In the genomic region with DNA sequence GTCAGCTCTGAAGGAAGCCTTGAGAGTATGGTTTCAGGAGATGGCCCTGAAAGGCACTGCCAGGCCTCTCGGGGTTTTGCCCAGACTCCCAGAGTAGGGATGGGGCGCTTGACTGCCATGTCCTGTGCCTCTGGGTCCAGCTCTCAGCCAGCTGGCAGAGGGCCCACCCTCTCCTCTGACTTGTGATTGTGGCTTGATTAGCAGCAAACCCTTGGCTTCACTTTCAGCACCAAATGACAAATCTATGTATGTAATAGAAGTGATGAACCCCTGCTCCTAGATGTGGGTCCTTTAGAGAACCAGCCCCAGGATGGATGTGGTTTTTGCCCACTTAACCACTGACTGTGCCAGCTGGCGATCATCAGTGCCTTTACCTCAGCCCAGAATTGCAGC, we compare ENCODE assay signal across 29 mouse cellular contexts. TPM values are rescaled to one million over a fixed set of nuclear protein-coding genes. Genes with fewer than 3 reads are reported as not detected.
DNase-seq lines count a peak whose midpoint lies in the region; ATAC-seq and TF ChIP-seq lines count a peak whose summit lies in the region.
"Had no signal": no experiment of that assay in that cellular context is flagged by ENCODE, and none has a peak within 500 bp of the region (broad histone marks: within the 10 kb centered on the region; RNA-seq: fewer than 3 reads in every experiment).

No protein-coding gene starts in this region.

- no peaks in the 10 kb centered on the region for H3K27me3 ChIP-seq in cerebellum, adult 2 months (ENCODE audit: control insufficient read depth, insufficient read depth, low read length)
- H3K27me3 ChIP-seq in embryonic facial prominence, embryonic 10.5 days (replicated peaks; ENCODE audit: low read depth, poor library complexity, severe bottlenecking) = peaks cover 60% of the 10 kb centered on the region
- H3K27me3 ChIP-seq: CH12.LX had no signal

- H3K9me3 ChIP-seq in embryonic facial prominence, embryonic 10.5 days = no peaks in the 10 kb centered on the region
- H3K9me3 ChIP-seq: embryonic facial prominence, embryonic 13.5 days; forebrain, embryonic 13.5 days; heart, embryonic 13.5 days; hindbrain, embryonic 12.5 days; midbrain, embryonic 12.5 days; stomach, embryonic 15.5 days had no signal

- no peak overlapping the region for H3K4me3 ChIP-seq in cerebellum, adult 2 months (replicated peaks; ENCODE audit: insufficient read depth, low read depth, low read length)
- no peak overlapping the region for H3K4me3 ChIP-seq in embryonic facial prominence, embryonic 10.5 days
- H3K4me3 ChIP-seq: embryonic facial prominence, embryonic 13.5 days; erythroblast, embryonic 14.5 days; forebrain, embryonic 13.5 days; gastrocnemius, adult 2 months; heart, embryonic 13.5 days; hindbrain, embryonic 12.5 days; midbrain, embryonic 12.5 days; stomach, embryonic 15.5 days had no signal

- peaks cover 11% of the 10 kb centered on the region for H3K4me1 ChIP-seq in cerebellum, adult 2 months (ENCODE audit: control insufficient read depth, insufficient read depth, low read length)
- H3K4me1 ChIP-seq in embryonic facial prominence, embryonic 10.5 days = peaks cover 24% of the 10 kb centered on the region

- H3K27ac ChIP-seq in cerebellum, adult 2 months (ENCODE audit: insufficient read depth, low read length) = peak overlapping the region; percentile 95
- no peak overlapping the region for H3K27ac ChIP-seq in embryonic facial prominence, embryonic 10.5 days (replicated peaks)
- H3K27ac ChIP-seq: embryonic facial prominence, embryonic 13.5 days; forebrain, embryonic 13.5 days; gastrocnemius, adult 2 months; heart, embryonic 13.5 days; hindbrain, embryonic 12.5 days; kidney, postnatal 0 days; macrophage; midbrain, embryonic 12.5 days; stomach, embryonic 15.5 days had no signal

- TF ChIP-seq CTCF in cerebellum, adult 2 months (IDR thresholded peaks at IDR 0.05; ENCODE audit: borderline replicate concordance, insufficient read depth, low read depth, low read length) = no peak

- 22% methylated on average over 3 of the region's 3 CpGs for WGBS in cerebellum, adult 2 months
- 81% methylated on average over 3 of the region's 3 CpGs for WGBS in embryonic facial prominence, embryonic 10.5 days

- no peaks in the 10 kb centered on the region for H3K36me3 ChIP-seq in embryonic facial prominence, embryonic 10.5 days (replicated peaks)
- H3K36me3 ChIP-seq: embryonic facial prominence, embryonic 13.5 days; G1E; heart, embryonic 13.5 days; hindbrain, embryonic 12.5 days; midbrain, embryonic 12.5 days; stomach, embryonic 15.5 days had no signal

- ATAC-seq in cerebellum, adult (ENCODE audit: insufficient number of reproducible peaks, low FRiP score, low TSS enrichment) = no peak
- no peak for ATAC-seq in megakaryocyte, adult 5-6 weeks (ENCODE audit: poor library complexity, severe bottlenecking)
- ATAC-seq: forebrain, embryonic 13.5 days had no signal

- TF ChIP-seq POLR2A in cerebellum, adult 2 months (IDR thresholded peaks at IDR 0.05; ENCODE audit: borderline replicate concordance, insufficient read depth, low read length) = no peak

- DNase-seq in cerebellum, adult 2 months = peak; percentile 54 to 60
- peak; percentile 14 for DNase-seq in 3T3-L1 (ENCODE audit: low read depth, low spot score)
- peak; percentile 75 for DNase-seq in cerebellum, adult 9-10 months
- peak; percentile 6 for DNase-seq in embryonic facial prominence, embryonic 10.5 days (ENCODE audit: low spot score)
- DNase-seq in frontal cortex, postnatal 10 days (ENCODE audit: low spot score in 2 of 2) = no peak
- DNase-seq: adrenal gland, adult 8-10 months; B cell, adult 2 months; gastrocnemius, adult 2 months; heart, postnatal 14 days; kidney, adult 2 months had no signal

RNA-seq across cellular contexts. Expression of gene Kcnk12, which starts 2.1 kb away (rescaled TPM):
- polyA plus RNA-seq in cerebellum, adult 2 months (2012; rRNA removed) = 43.2 and 50.4 TPM in 2 replicates
- 0.10 TPM in 1 of 2 replicates, not detected in the other for polyA plus RNA-seq in embryonic facial prominence, embryonic 10.5 days (2016; fragmentation: Nextera tagmentation; extraction: Ambion mirVana)
- total RNA-seq in megakaryocyte, adult 5-6 weeks (2015) = 1.6 and 3.6 TPM in 2 replicates
- total RNA-seq in megakaryocyte, adult 5-6 weeks (2017) = 1.1 and 2.3 TPM in 2 replicates
- total RNA-seq: CH12.LX; G1E; gastrocnemius, adult 2 months; gastrocnemius, postnatal 4 days; heart, postnatal 14 days; liver, adult 2 months; monocyte, adult 5-6 weeks; neutrophil, adult 5-6 weeks had no signal
- polyA plus RNA-seq: embryonic facial prominence, embryonic 13.5 days; G1E; heart, embryonic 13.5 days; kidney, adult 2 months; lung, embryonic 16.5 days; macrophage; urinary bladder, adult 2 months had no signal

Comparison
In these comparisons a context has a peak if more than half of its experiments do, and no peak if none do; other contexts are left out.
1. DNase-seq: peak in cerebellum, adult 2 months (2 of 2), 3T3-L1 (single experiment), cerebellum, adult 9-10 months (single experiment) and embryonic facial prominence, embryonic 10.5 days (single experiment); none in frontal cortex, postnatal 10 days (0 of 2).
2. RNA of gene Kcnk12, which starts 2.1 kb away (polyA plus RNA-seq): 43.2 to 50.4 TPM in cerebellum, adult 2 months; 0.10 TPM in embryonic facial prominence, embryonic 10.5 days; every median in the first group is over 10 times any median in the second.